Mouse (Mus musculus): ENCODE data around the gene Gm10378. TPM values are rescaled to one million over a fixed set of nuclear protein-coding genes. Genes with fewer than 3 reads are reported as not detected.

Gene Gm10378
- polyA plus RNA-seq (2015; fragmentation: Illumina TruSeq; extraction: RNeasy Lipid Tissue Mini Kit (QIAGEN cat#74804); ENCODE audit: insufficient read depth, low read depth, low replicate concordance) = not detected

GRCm38 (mm10) chr14:42655638-42656037, at the start of gene Gm10378:
Gene Gm10378, plus strand, starts transcription at chr14:42655938.

GRCm38 (mm10) chr14:42641817-42642216, 13.9 kb upstream of the Gm10378 start, which contains the start of gene Gm3633:
Gene Gm3633, minus strand, starts transcription at chr14:42641917.

Other genes starting within 250 kb of the Gm10378 start
- not detected for gene Gm8005, start 216.3 kb upstream of the Gm10378 start, polyA plus RNA-seq (2015; fragmentation: Illumina TruSeq; extraction: RNeasy Lipid Tissue Mini Kit (QIAGEN cat#74804); ENCODE audit: insufficient read depth, low read depth, low replicate concordance)
- not detected for gene Gm8011, start 192.1 kb upstream of the Gm10378 start, polyA plus RNA-seq (2015; fragmentation: Illumina TruSeq; extraction: RNeasy Lipid Tissue Mini Kit (QIAGEN cat#74804); ENCODE audit: insufficient read depth, low read depth, low replicate concordance)
- not detected for gene Gm8020, start 153.6 kb upstream of the Gm10378 start, polyA plus RNA-seq (2015; fragmentation: Illumina TruSeq; extraction: RNeasy Lipid Tissue Mini Kit (QIAGEN cat#74804); ENCODE audit: insufficient read depth, low read depth, low replicate concordance)
- gene Gm8024, start 131.7 kb upstream of the Gm10378 start, polyA plus RNA-seq (2015; fragmentation: Illumina TruSeq; extraction: RNeasy Lipid Tissue Mini Kit (QIAGEN cat#74804); ENCODE audit: insufficient read depth, low read depth, low replicate concordance) = not detected
- gene Gm17124, start 56.1 kb upstream of the Gm10378 start, polyA plus RNA-seq (2015; fragmentation: Illumina TruSeq; extraction: RNeasy Lipid Tissue Mini Kit (QIAGEN cat#74804); ENCODE audit: insufficient read depth, low read depth, low replicate concordance) = not detected
- not detected for gene Gm3633, start 14.0 kb upstream of the Gm10378 start, polyA plus RNA-seq (2015; fragmentation: Illumina TruSeq; extraction: RNeasy Lipid Tissue Mini Kit (QIAGEN cat#74804); ENCODE audit: insufficient read depth, low read depth, low replicate concordance)
- not detected for gene Gm3015, start 112.9 kb downstream of the Gm10378 start, polyA plus RNA-seq (2015; fragmentation: Illumina TruSeq; extraction: RNeasy Lipid Tissue Mini Kit (QIAGEN cat#74804); ENCODE audit: insufficient read depth, low read depth, low replicate concordance)
- not detected for gene Gm10377, start 142.0 kb downstream of the Gm10378 start, polyA plus RNA-seq (2015; fragmentation: Illumina TruSeq; extraction: RNeasy Lipid Tissue Mini Kit (QIAGEN cat#74804); ENCODE audit: insufficient read depth, low read depth, low replicate concordance)
- not detected for gene Gm21977, start 197.5 kb downstream of the Gm10378 start, polyA plus RNA-seq (2015; fragmentation: Illumina TruSeq; extraction: RNeasy Lipid Tissue Mini Kit (QIAGEN cat#74804); ENCODE audit: insufficient read depth, low read depth, low replicate concordance)